Mouse (Mus musculus) erythroblast, embryonic 14.5 days (primary cell): ENCODE results near the gene Olfr194. TPM values are rescaled to one million over a fixed set of nuclear protein-coding genes. Genes with fewer than 3 reads are reported as not detected.

Experiments used
- H3K27me3 ChIP-seq: 2 replicates; pipeline ENCODE4 v1.6.1; 2012; ENCODE audit warnings: inconsistent platforms; ENCODE audit not compliant: control insufficient read depth
- H3K36me3 ChIP-seq: 2 replicates; pipeline ENCODE4 v1.6.1; 2012; ENCODE audit warnings: mild to moderate bottlenecking, inconsistent platforms; ENCODE audit not compliant: control insufficient read depth
- H3K4me1 ChIP-seq: 2 replicates; pipeline ENCODE4 v1.6.1; 2012; ENCODE audit warnings: inconsistent platforms; ENCODE audit not compliant: control insufficient read depth
- H3K4me3 ChIP-seq: replicated peaks from 2 replicates; pipeline ENCODE3; 2012; ENCODE audit warnings: moderate library complexity, mild to moderate bottlenecking, inconsistent platforms
- H3K9me3 ChIP-seq: 2 replicates; pipeline ENCODE4 v1.6.1; 2012; ENCODE audit warnings: low read length, inconsistent platforms, mixed read lengths; ENCODE audit not compliant: control insufficient read depth
- GATA1 ChIP-seq: IDR thresholded peaks from 2 replicates; pipeline ENCODE4 v1.6.1; 2012; ENCODE audit warnings: low read length, inconsistent platforms, mixed read lengths
- TAL1 ChIP-seq: IDR thresholded peaks from 3 replicates; pipeline ENCODE4 v1.6.1; 2012; ENCODE audit warnings: low read length, inconsistent platforms, mixed read lengths
- polyA plus RNA-seq: library from polyadenylated mRNA; stranded (reverse); fragments of >175 nt; gene quantifications from 2 replicates; pipeline ENCODE4 v1.2.3, GENCODE M21; 2012

Olfr194 gene
- polyA plus RNA-seq, 1 experiment = not detected

- Histone ChIP-seq H3K36me3 (no peaks in the 10 kb centered on the region), H3K9me3 (no peaks in the 10 kb centered on the region), H3K4me3 (no peak within 1 kb of the TSS), H3K27me3 (no peaks in the 10 kb centered on the region), H3K4me1 (no peaks in the 10 kb centered on the region)
- TF ChIP-seq TAL1 (no peak), GATA1 (no peak)
Observed at GRCm38 (mm10) chr16:59077905-59078304, 43.0 kb downstream of the Olfr194 start, which contains the start of gene Olfr190. Gene Olfr190, minus strand, starts transcription at chr16:59078005.

- Histone ChIP-seq H3K9me3 (no peaks in the 10 kb centered on the region), H3K4me3 (no peak overlapping the region), H3K27me3 (no peaks in the 10 kb centered on the region), H3K4me1 (no peaks in the 10 kb centered on the region), H3K36me3 (no peaks in the 10 kb centered on the region)
- no peak for TF ChIP-seq TAL1
- TF ChIP-seq GATA1 = no peak
Observed at GRCm38 (mm10) chr16:59073520-59073919, 47.3 kb downstream of the Olfr194 start.

DNA sequence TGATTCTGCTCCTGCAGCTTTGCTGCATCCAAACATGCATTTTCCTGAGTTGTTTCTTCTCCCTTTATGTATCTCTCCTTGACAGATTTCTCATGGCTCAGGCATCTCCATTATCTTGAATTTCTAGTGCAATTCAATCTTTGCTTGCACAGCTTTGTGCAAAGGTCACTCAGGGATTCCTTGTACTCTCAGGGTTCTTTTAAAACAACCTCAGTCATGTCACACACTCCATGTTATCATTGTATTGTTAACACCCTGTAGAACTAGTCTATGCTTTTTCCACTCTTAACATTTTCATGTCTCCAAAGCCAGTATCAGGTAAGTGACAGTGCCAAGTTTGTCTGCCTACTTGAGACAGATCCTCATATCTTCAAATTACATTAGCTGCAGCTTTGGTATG lies 49.1 kb downstream of the Olfr194 start:
- no peaks in the 10 kb centered on the region for H3K4me1 ChIP-seq
- no peak for TF ChIP-seq GATA1
- no peak for TF ChIP-seq TAL1
- H3K9me3 ChIP-seq = no peaks in the 10 kb centered on the region
- no peak overlapping the region for H3K4me3 ChIP-seq
- no peaks in the 10 kb centered on the region for H3K36me3 ChIP-seq
- no peaks in the 10 kb centered on the region for H3K27me3 ChIP-seq

Other genes with a start within 250 kb of the Olfr194 start
- not detected in 2 replicates for gene Olfr177, start 246.3 kb downstream of the Olfr194 start, polyA plus RNA-seq
- not detected in 2 replicates for gene Olfr178, start 229.0 kb downstream of the Olfr194 start, polyA plus RNA-seq
- gene Olfr181, start 192.3 kb downstream of the Olfr194 start, polyA plus RNA-seq = not detected in 2 replicates
- gene Olfr180, start 191.7 kb downstream of the Olfr194 start, polyA plus RNA-seq = not detected in 2 replicates
- gene Olfr183, start 125.7 kb downstream of the Olfr194 start, polyA plus RNA-seq = not detected in 2 replicates
- gene Olfr186, start 90.8 kb downstream of the Olfr194 start, polyA plus RNA-seq = 0.03 TPM in 1 of 2 replicates, not detected in the other
- gene Olfr187, start 81.3 kb downstream of the Olfr194 start, polyA plus RNA-seq = not detected in 2 replicates
- not detected in 2 replicates for gene Olfr190, start 43.1 kb downstream of the Olfr194 start, polyA plus RNA-seq
- not detected in 2 replicates for gene Olfr191, start 31.2 kb downstream of the Olfr194 start, polyA plus RNA-seq
- gene Olfr193, start 9.2 kb downstream of the Olfr194 start, polyA plus RNA-seq = not detected in 2 replicates
- not detected in 2 replicates for gene Olfr195, start 26.0 kb upstream of the Olfr194 start, polyA plus RNA-seq
- gene Olfr196, start 49.4 kb upstream of the Olfr194 start, polyA plus RNA-seq = not detected in 2 replicates
- not detected in 2 replicates for gene Olfr198, start 82.5 kb upstream of the Olfr194 start, polyA plus RNA-seq
- gene Olfr199, start 98.7 kb upstream of the Olfr194 start, polyA plus RNA-seq = not detected in 2 replicates
- not detected in 2 replicates for gene Olfr201, start 151.6 kb upstream of the Olfr194 start, polyA plus RNA-seq
- gene Olfr202, start 165.7 kb upstream of the Olfr194 start, polyA plus RNA-seq = not detected in 2 replicates
- gene Olfr203, start 177.8 kb upstream of the Olfr194 start, polyA plus RNA-seq = not detected in 2 replicates
- not detected in 2 replicates for gene Olfr204, start 197.2 kb upstream of the Olfr194 start, polyA plus RNA-seq
- not detected in 2 replicates for gene Olfr205, start 210.1 kb upstream of the Olfr194 start, polyA plus RNA-seq
- not detected in 2 replicates for gene Olfr206, start 228.2 kb upstream of the Olfr194 start, polyA plus RNA-seq
- gene Olfr209, start 242.9 kb upstream of the Olfr194 start, polyA plus RNA-seq = not detected in 2 replicates